Mouse (Mus musculus): ENCODE measurements around the gene Zfp646.

- no peak for TF ChIP-seq CTCF (IDR thresholded peaks at IDR 0.05; ENCODE audit: low read depth, low read length)
- TF ChIP-seq POLR2AphosphoS5 (IDR thresholded peaks at IDR 0.05; ENCODE audit: insufficient replicate concordance, low read depth, low read length), result no peak
Measured at GRCm38 (mm10) chr7:127879301-127879700, 3.3 kb downstream of the Zfp646 start.

Measured in G1E (cell line).